Mouse (Mus musculus): Measurements from ENCODE around the gene Kcnd3. TPM values are rescaled to one million over a fixed set of nuclear protein-coding genes. Genes with fewer than 3 reads are reported as not detected.

Kcnd3 gene
- polyA plus RNA-seq, 1 experiment from 2014 or later = 0.20 TPM

DNA sequence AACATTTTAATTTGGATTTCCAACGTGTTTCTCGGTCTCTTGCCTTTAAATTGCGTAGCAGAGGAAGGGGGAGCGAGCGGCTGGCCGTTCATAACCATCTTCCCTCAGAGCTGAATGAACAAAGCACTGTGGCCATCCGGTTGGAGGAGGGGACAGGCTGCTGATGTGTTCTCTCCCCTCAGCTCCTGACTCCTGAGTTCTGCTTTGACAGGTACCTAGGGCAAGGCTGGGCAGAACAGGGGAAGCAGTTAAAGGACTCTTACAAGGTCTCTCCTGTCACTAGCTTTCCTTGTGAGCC is 53.7 kb downstream of the Kcnd3 start:
- no peak overlapping the region for H3K4me2 ChIP-seq
- no peak overlapping the region for H3K4me3 ChIP-seq
- no peak for ATAC-seq (ENCODE audit: borderline replicate concordance, extremely low read depth, low FRiP score, low TSS enrichment)
- H3K9me3 ChIP-seq = no peaks in the 10 kb centered on the region
- no peak overlapping the region for H3K27ac ChIP-seq
- no peaks in the 10 kb centered on the region for H3K27me3 ChIP-seq
- H3K4me1 ChIP-seq = no peaks in the 10 kb centered on the region
- no peak overlapping the region for H3K9ac ChIP-seq
- 66% methylated on average over 7 of the region's 7 CpGs for WGBS
- no peaks in the 10 kb centered on the region for H3K36me3 ChIP-seq

DNA sequence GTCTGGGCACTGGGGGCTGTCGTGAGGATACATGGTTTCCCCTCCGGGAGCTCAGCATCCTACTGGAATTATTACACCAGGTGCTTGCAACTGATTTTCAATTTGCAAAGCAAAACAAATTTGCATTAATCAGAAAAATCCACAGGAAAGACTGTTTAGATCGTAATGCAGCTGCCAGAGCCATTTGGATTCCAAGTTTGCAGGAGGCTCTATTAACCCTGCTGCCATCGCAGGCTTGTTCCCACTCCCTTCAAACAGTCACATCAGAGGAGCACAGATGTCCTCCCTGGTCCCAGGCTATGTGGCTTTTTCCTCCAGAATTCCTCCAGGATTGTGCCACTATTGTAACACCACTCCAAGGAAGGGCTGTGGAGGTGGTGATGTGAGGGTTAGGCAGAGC is 54.5 kb downstream of the Kcnd3 start:
- H3K4me3 ChIP-seq = no peak overlapping the region
- no peaks in the 10 kb centered on the region for H3K9me3 ChIP-seq
- 74% methylated on average over 4 of the region's 4 CpGs for WGBS
- no peak overlapping the region for H3K27ac ChIP-seq
- H3K4me1 ChIP-seq = no peaks in the 10 kb centered on the region
- H3K36me3 ChIP-seq = no peaks in the 10 kb centered on the region
- no peak for ATAC-seq (ENCODE audit: borderline replicate concordance, extremely low read depth, low FRiP score, low TSS enrichment)
- H3K9ac ChIP-seq = no peak overlapping the region
- H3K27me3 ChIP-seq = no peaks in the 10 kb centered on the region
- no peak overlapping the region for H3K4me2 ChIP-seq

DNA sequence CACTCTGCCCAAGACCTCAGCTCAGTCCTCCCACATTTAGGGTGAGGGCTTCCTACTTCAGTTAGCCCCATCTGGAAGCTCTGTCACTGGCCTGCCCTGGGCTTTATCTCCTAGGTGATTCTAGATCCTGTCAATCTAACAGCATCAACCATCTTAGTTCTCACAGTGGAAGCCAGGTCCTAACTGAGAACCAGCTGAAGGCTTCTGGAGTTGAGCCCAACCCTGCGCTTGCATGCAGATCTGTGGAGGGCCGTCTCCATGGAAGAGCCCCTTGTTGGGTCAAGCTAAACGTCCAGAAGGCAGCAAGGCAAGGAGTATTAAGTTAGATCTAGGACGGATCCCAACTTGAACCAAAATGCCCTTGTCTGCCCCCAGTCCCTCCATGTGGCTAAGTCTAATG is 57.2 kb downstream of the Kcnd3 start:
- no peak overlapping the region for H3K4me2 ChIP-seq
- no peaks in the 10 kb centered on the region for H3K27me3 ChIP-seq
- H3K4me3 ChIP-seq = no peak overlapping the region
- no peak overlapping the region for H3K9ac ChIP-seq
- 63% methylated on average over 4 of the region's 4 CpGs for WGBS
- no peak overlapping the region for H3K27ac ChIP-seq
- no peaks in the 10 kb centered on the region for H3K9me3 ChIP-seq
- H3K4me1 ChIP-seq = 0 out of 2 replicates have a peak, but pooled peaks cover 3% of the 10 kb centered on the region
- no peaks in the 10 kb centered on the region for H3K36me3 ChIP-seq
- no peak for ATAC-seq (ENCODE audit: borderline replicate concordance, extremely low read depth, low FRiP score, low TSS enrichment)

DNA sequence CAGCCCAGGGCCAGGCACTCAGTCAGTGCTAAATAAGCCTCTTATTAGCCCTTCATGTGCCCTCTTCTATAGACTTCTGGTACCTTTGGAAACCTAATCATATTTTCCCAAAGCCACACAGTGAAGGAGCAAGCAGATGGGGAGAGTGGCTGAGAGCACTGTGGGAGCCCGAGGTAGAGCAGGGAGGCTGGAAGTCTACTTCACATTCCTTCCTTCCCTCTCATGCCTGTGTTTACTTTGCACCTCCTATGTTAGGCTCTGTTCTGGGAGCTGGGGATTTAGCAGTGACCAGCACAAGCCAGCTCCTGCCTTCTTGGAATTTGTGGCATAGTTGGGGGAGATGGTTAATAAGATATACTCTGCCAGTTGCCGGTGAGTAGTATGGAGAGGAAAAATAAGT is 59.7 kb downstream of the Kcnd3 start:
- no peaks in the 10 kb centered on the region for H3K27me3 ChIP-seq
- no peak for ATAC-seq (ENCODE audit: borderline replicate concordance, extremely low read depth, low FRiP score, low TSS enrichment)
- WGBS = 25% methylated on average over 2 of the region's 2 CpGs

DNA sequence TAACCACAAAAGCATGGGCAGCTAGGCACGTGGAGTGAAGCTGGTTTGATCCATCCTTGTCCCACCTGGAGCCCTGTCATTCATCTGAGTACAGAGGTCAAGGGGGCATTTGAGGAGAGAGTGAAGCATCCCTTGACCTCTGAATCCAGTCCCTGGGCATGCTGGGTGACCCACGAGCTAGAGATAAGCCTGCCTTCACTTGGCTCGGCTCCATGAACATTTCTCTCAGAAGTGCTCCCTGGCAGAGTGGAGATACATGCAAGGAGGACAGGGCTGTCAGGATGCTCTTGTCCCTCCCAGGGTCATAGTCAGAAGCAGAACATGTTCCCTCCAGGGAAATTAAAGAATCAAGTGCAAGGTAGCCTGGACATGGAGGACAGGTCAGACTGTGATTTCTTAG is 62.1 kb downstream of the Kcnd3 start:
- 42% methylated on average over 3 of the region's 3 CpGs for WGBS
- Histone ChIP-seq H3K4me2 (no peak overlapping the region), H3K4me1 (0 out of 2 replicates have a peak, but pooled peaks cover 3% of the 10 kb centered on the region), H3K27me3 (no peaks in the 10 kb centered on the region), H3K4me3 (no peak overlapping the region), H3K27ac (no peak overlapping the region), H3K9ac (no peak overlapping the region), H3K9me3 (no peaks in the 10 kb centered on the region), H3K36me3 (no peaks in the 10 kb centered on the region)
- ATAC-seq (ENCODE audit: borderline replicate concordance, extremely low read depth, low FRiP score, low TSS enrichment) = no peak

More for the DNA sequence above, 59.7 kb downstream of the Kcnd3 start:
- Histone ChIP-seq H3K9ac (no peak overlapping the region), H3K4me3 (no peak overlapping the region), H3K4me1 (0 out of 2 replicates have a peak, but pooled peaks cover 3% of the 10 kb centered on the region), H3K4me2 (no peak overlapping the region), H3K36me3 (no peaks in the 10 kb centered on the region), H3K9me3 (no peaks in the 10 kb centered on the region), H3K27ac (no peak overlapping the region)

DNA sequence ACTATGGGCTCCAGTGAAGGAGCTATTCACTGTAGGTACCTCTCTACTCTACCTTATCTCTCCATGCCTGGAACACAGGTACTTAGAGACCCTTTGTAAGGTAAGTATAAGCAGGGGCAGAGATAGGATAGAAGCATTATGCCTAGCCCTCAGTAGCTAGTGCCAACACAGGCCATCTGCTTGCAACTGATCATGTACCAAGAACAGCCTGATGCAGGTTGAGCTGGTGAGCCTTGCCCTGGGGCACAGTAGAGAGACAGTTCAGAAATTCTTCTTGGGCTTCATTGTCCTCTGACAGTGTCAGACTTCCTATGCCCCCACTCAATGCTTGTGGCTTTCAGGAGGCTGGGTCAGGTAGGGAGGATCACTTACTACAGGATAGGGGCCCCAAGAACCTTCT is 62.9 kb downstream of the Kcnd3 start:
- H3K4me1 ChIP-seq = 0 out of 2 replicates have a peak, but pooled peaks cover 3% of the 10 kb centered on the region
- H3K4me2 ChIP-seq = no peak overlapping the region
- no peak for ATAC-seq (ENCODE audit: borderline replicate concordance, extremely low read depth, low FRiP score, low TSS enrichment)
- no peaks in the 10 kb centered on the region for H3K9me3 ChIP-seq
- no peak overlapping the region for H3K4me3 ChIP-seq
- no peak overlapping the region for H3K9ac ChIP-seq
- no peaks in the 10 kb centered on the region for H3K36me3 ChIP-seq
- H3K27ac ChIP-seq = no peak overlapping the region
- no peaks in the 10 kb centered on the region for H3K27me3 ChIP-seq

DNA sequence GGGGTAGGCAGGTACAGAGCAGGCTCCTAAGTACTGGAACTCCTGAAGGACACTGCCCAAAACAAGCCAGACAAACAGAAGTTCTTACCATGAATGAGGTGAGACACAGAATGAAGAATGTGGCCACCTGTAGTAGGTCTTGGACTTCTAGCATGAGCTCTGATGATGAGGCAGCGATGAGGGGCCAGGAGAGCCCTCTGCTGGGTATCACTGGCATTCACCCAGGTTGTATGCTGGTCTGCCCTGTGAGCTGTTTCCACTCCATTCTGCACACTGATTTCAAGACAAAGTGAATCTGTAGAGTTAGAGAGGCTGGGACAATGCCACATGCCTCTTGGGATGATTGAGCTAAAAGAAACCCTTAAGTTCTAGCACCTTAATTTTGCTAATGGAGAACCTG is 63.5 kb downstream of the Kcnd3 start:
- no peaks in the 10 kb centered on the region for H3K27me3 ChIP-seq

DNA sequence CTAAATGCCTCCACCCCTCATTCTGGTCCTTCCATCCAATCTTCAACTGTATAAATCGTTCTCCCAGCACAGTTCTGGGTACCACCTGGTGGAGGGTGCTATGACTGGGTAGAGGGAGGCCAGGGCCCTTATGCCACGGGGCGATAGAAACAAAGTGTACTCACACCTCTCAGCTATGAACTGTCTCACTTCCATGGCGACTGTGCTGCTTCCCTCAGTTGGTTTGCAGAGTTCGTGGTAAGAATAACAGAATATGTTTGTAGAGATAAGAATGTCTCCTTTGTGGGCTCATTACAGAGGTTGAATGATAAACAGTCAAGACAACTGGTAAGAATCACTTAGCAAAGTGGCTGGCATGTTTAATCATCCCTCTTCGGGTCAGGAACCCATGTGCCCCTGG is 68.3 kb downstream of the Kcnd3 start:
- ATAC-seq (ENCODE audit: borderline replicate concordance, extremely low read depth, low FRiP score, low TSS enrichment) = no peak
- no peak overlapping the region for H3K4me2 ChIP-seq
- no peaks in the 10 kb centered on the region for H3K9me3 ChIP-seq
- H3K4me1 ChIP-seq = no peaks in the 10 kb centered on the region
- no peaks in the 10 kb centered on the region for H3K36me3 ChIP-seq
- H3K9ac ChIP-seq = no peak overlapping the region
- no peaks in the 10 kb centered on the region for H3K27me3 ChIP-seq
- WGBS = 43% methylated on average over 6 of the region's 6 CpGs
- H3K4me3 ChIP-seq = no peak overlapping the region
- H3K27ac ChIP-seq = no peak overlapping the region

More for the DNA sequence above, 63.5 kb downstream of the Kcnd3 start:
- ATAC-seq (ENCODE audit: borderline replicate concordance, extremely low read depth, low FRiP score, low TSS enrichment) = no peak
- 80% methylated on average over 1 of the region's 1 CpGs for WGBS
- Histone ChIP-seq H3K4me3 (no peak overlapping the region), H3K36me3 (no peaks in the 10 kb centered on the region), H3K4me2 (no peak overlapping the region), H3K27ac (no peak overlapping the region), H3K9ac (no peak overlapping the region), H3K4me1 (0 out of 2 replicates have a peak, but pooled peaks cover 3% of the 10 kb centered on the region), H3K9me3 (no peaks in the 10 kb centered on the region)

DNA sequence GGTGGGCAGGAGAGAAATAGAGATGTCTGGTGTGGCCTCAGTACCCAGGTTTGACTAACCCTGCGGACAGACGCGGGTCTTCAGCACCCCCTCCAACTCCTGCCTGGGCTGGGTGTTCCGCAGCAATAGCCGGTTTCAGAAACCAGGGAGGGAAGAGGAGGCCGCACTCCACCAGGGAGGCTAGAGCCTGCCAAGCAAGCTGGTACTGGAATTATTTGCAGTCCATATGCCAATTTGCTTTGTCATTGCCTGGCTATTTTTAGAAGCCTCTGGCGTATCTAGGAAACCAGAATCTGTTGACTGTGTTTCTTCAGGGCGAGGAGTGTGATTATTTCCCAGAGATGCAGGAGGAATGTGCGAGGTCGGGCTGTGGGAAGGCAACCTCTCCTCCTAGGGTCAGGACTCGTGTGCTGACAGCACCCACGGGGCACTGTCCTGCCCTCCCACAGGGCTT is 69.1 kb downstream of the Kcnd3 start:
- Histone ChIP-seq H3K4me2 (no peak overlapping the region), H3K9ac (no peak overlapping the region), H3K27me3 (no peaks in the 10 kb centered on the region), H3K4me3 (no peak overlapping the region), H3K4me1 (no peaks in the 10 kb centered on the region), H3K9me3 (no peaks in the 10 kb centered on the region), H3K27ac (no peak overlapping the region), H3K36me3 (no peaks in the 10 kb centered on the region)
- ATAC-seq (ENCODE audit: borderline replicate concordance, extremely low read depth, low FRiP score, low TSS enrichment) = no peak; the same call in 1 of the 2 replicates
- 60% methylated on average over 12 of the region's 12 CpGs for WGBS

DNA sequence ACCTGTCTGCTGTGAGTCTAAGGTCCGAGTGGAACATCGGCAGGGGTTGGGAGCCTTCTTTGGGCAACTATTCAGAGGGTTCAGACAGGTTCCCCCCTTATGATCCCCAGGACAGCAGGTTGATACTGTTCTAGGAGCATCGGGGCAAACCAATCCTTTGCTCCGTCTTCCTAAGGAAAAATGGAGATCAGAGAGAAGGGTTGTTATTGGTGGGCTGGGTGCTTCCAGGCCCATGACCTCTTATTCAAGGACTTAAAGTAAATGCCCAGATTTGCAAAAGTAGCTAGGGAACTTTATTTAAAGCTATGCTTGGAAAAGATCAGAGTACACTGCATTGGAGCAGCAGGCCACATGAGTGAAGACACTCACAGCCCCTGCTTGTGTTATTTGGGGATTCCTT is 69.5 kb downstream of the Kcnd3 start:
- ATAC-seq (ENCODE audit: borderline replicate concordance, extremely low read depth, low FRiP score, low TSS enrichment) = no peak
- H3K9me3 ChIP-seq = no peaks in the 10 kb centered on the region
- no peak overlapping the region for H3K9ac ChIP-seq
- no peaks in the 10 kb centered on the region for H3K4me1 ChIP-seq
- WGBS = 90% methylated on average over 4 of the region's 4 CpGs
- no peak overlapping the region for H3K27ac ChIP-seq
- no peak overlapping the region for H3K4me2 ChIP-seq
- no peaks in the 10 kb centered on the region for H3K36me3 ChIP-seq
- H3K4me3 ChIP-seq = no peak overlapping the region
- no peaks in the 10 kb centered on the region for H3K27me3 ChIP-seq

DNA sequence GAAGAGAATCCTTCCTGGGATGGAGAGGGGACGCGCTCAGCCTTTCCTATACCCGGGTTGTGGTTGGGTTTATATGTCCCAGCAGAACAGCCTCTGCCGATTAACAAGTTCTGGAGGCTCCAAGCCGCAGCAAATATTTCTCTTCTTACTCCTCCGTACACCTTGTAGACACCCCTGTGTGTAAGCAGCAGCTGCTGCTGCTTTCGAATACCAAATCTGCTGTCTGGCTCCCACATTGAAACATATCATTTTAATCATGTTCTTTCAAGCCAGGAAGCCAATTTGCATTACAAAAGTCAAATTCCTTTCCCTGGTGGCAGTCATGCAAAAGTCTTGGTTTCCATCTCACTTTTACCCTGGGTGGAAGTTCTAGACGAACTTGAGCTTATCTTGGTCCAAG is 76.7 kb downstream of the Kcnd3 start:
- Histone ChIP-seq H3K4me1 (no peaks in the 10 kb centered on the region), H3K9me3 (no peaks in the 10 kb centered on the region), H3K27me3 (no peaks in the 10 kb centered on the region), H3K36me3 (no peaks in the 10 kb centered on the region), H3K27ac (no peak overlapping the region), H3K4me2 (no peak overlapping the region), H3K9ac (no peak overlapping the region), H3K4me3 (no peak overlapping the region)
- 69% methylated on average over 8 of the region's 8 CpGs for WGBS
- no peak for ATAC-seq (ENCODE audit: borderline replicate concordance, extremely low read depth, low FRiP score, low TSS enrichment)

DNA sequence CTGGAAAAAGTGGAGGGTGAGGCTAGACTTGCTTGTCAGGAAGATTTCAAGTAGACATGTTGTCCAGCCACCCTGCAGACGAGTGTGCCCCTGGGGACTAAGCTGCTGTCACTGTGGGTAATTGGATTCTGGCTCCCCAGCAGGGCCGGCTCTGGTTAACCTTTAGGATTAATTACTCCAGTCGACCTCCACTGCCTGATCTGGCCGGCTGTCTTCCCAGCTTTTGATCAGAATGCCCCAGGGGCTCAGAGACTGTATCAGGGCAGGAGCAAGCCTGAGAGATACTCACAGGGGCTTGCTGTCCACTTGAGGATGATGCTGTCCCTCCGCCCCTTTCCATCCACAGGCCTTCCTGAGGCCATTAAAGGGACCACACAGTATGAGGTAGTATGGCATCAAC is 77.6 kb downstream of the Kcnd3 start:
- H3K9ac ChIP-seq = no peak overlapping the region
- no peak for ATAC-seq (ENCODE audit: borderline replicate concordance, extremely low read depth, low FRiP score, low TSS enrichment)
- H3K36me3 ChIP-seq = no peaks in the 10 kb centered on the region
- no peaks in the 10 kb centered on the region for H3K4me1 ChIP-seq
- WGBS = 25% methylated on average over 5 of the region's 5 CpGs
- no peak overlapping the region for H3K4me2 ChIP-seq
- H3K27ac ChIP-seq = no peak overlapping the region
- H3K27me3 ChIP-seq = no peaks in the 10 kb centered on the region
- H3K4me3 ChIP-seq = no peak overlapping the region
- H3K9me3 ChIP-seq = no peaks in the 10 kb centered on the region

DNA sequence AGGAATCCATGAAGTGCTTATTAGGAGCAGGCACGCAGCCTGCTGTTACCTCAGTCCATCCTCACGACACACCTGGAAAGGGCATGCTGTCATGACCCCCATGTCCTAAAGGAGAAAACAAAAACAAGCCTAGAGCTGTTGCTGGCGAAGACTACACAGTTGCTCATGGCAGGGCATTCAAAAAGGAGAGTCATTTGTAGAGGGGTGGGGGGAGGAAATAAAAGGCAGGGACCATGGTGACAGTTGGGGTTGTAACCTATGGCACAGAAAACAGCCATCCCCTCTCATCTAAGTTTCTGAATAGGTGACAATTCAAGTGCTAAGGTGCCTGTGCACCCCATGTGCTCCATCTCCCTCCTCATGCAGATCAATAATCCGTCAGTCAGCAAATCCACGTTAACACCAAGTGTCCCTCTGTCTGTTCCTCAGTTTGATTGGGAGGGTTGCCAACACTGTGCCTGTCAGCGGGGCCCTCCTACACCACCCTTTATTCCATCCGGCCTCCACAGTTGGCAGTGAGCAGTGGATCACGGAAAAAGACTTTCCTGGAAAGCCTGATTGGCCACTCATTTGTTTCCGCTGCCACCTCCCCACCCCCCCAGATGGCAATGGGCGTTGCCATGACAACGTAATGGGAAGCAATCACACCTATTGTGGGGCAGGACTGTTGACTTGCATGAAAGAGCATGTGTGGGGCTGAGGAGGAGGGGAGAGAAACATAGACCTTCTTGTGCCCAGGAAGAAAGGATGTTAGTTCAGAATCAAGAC is 78.4 kb downstream of the Kcnd3 start:
- H3K36me3 ChIP-seq = no peaks in the 10 kb centered on the region
- ATAC-seq (ENCODE audit: borderline replicate concordance, extremely low read depth, low FRiP score, low TSS enrichment) = no peak; the same call in 1 of the 2 replicates
- WGBS = 23% methylated on average over 11 of the region's 11 CpGs

More for the DNA sequence above, 78.4 kb downstream of the Kcnd3 start:
- Histone ChIP-seq H3K27me3 (no peaks in the 10 kb centered on the region), H3K27ac (no peak overlapping the region), H3K9ac (no peak overlapping the region), H3K4me1 (no peaks in the 10 kb centered on the region), H3K9me3 (no peaks in the 10 kb centered on the region), H3K4me3 (no peak overlapping the region), H3K4me2 (no peak overlapping the region)

Measured in lung, embryonic 15.5 days (tissue).